Mouse (Mus musculus) kidney, embryonic 16.5 days (tissue): ENCODE data around the gene Lhpp. TPM values are rescaled to one million over a fixed set of nuclear protein-coding genes. Genes with fewer than 3 reads are reported as not detected.

Source experiments
- ATAC-seq: fragments of 200-750 bp; cut with Nextera tagmentation; 2 replicates; pipeline ENCODE4 v1.8.0; 2017; ENCODE audit warnings: moderate TSS enrichment; ENCODE audit not compliant: low FRiP score, low TSS enrichment
- H3K27ac ChIP-seq: fragments of 300-500 bp; sonication (generic); 2 replicates; pipeline ENCODE4 v1.5.1; 2014; ENCODE audit warnings: low read length
- H3K27me3 ChIP-seq: fragments of 300-500 bp; sonication (generic); 2 replicates; pipeline ENCODE4 v1.6.1; 2014; ENCODE audit warnings: low read length, control low read depth, mixed read lengths; ENCODE audit not compliant: insufficient read depth
- H3K36me3 ChIP-seq: fragments of 300-500 bp; sonication (generic); 2 replicates; pipeline ENCODE4 v1.6.1; 2014; ENCODE audit warnings: low read length, control low read depth, mixed read lengths; ENCODE audit not compliant: insufficient read depth
- H3K4me1 ChIP-seq: fragments of 300-500 bp; sonication (generic); 2 replicates; pipeline ENCODE4 v1.6.1; 2014; ENCODE audit warnings: low read length, control low read depth, mixed read lengths; ENCODE audit not compliant: insufficient read depth
- H3K4me2 ChIP-seq: fragments of 300-500 bp; sonication (generic); replicated peaks from 2 replicates; pipeline ENCODE4 v1.6.1; 2014; ENCODE audit warnings: low read depth, low read length
- H3K4me3 ChIP-seq: fragments of 300-500 bp; sonication (generic); 2 replicates; pipeline ENCODE4 v1.5.1; 2014; ENCODE audit warnings: mild to moderate bottlenecking, low read length
- H3K9ac ChIP-seq: fragments of 300-500 bp; sonication (generic); replicated peaks from 2 replicates; pipeline ENCODE4 v1.6.1; 2014; ENCODE audit warnings: low read length
- H3K9me3 ChIP-seq: fragments of 300-500 bp; sonication (generic); 2 replicates; pipeline ENCODE4 v1.6.1; 2016; ENCODE audit warnings: low read length, control low read depth
- WGBS: fragments of 180-500 bp; shearing (Covaris S2); extraction: QIAGEN DNeasy Blood & Tissue Kit; methylation state at CpG from one replicate; pipeline ENCODE4 v1.1.7; 2014; 5-methylcytosine and 5-hydroxymethylcytosine counted together
- polyA plus RNA-seq: library from polyadenylated mRNA; unstranded; fragments of >200 nt; fragmentation: Nextera tagmentation; extraction: Ambion mirVana; gene quantifications from 2 replicates; pipeline ENCODE4 v1.2.1, GENCODE M21; 2015

Gene Lhpp
- polyA plus RNA-seq = 23.1 and 24.3 TPM in 2 replicates

GRCm38 (mm10) chr7:132610468-132611318 is at the start of gene Lhpp:
Gene Lhpp, plus strand, starts transcription at chr7:132610638.
- Histone ChIP-seq H3K27ac (no peak within 1 kb of the TSS), H3K27me3 (0 out of 2 replicates have a peak, but pooled peaks cover 5% of the 10 kb centered on the region), H3K36me3 (no peaks in the 10 kb centered on the region), H3K4me2 (peak within 1 kb of the TSS; percentile 70), H3K4me1 (peaks cover 12% of the 10 kb centered on the region), H3K4me3 (peak within 1 kb of the TSS; percentile 67), H3K9me3 (no peaks in the 10 kb centered on the region), H3K9ac (peak within 1 kb of the TSS; percentile 73)
- WGBS = 7% methylated on average over 44 of the region's 44 CpGs
- peak; percentile 87 for ATAC-seq

- no peaks in the 10 kb centered on the region for H3K4me1 ChIP-seq
- no peak for ATAC-seq
- H3K9me3 ChIP-seq = no peaks in the 10 kb centered on the region
- H3K27ac ChIP-seq = no peak overlapping the region
- H3K4me2 ChIP-seq = no peak overlapping the region
- WGBS = 46% methylated on average over 1 of the region's 1 CpGs
- no peaks in the 10 kb centered on the region for H3K27me3 ChIP-seq
- peaks cover 58% of the 10 kb centered on the region for H3K36me3 ChIP-seq
- no peak overlapping the region for H3K9ac ChIP-seq
- no peak overlapping the region for H3K4me3 ChIP-seq
Observed at GRCm38 (mm10) chr7:132565831-132566230, 44.6 kb upstream of the Lhpp start.

GRCm38 (mm10) chr7:132568817-132569216 is 41.6 kb upstream of the Lhpp start:
- H3K4me2 ChIP-seq = no peak overlapping the region
- H3K27me3 ChIP-seq = no peaks in the 10 kb centered on the region
- no peak overlapping the region for H3K9ac ChIP-seq
- WGBS = 95% methylated on average over 6 of the region's 6 CpGs
- H3K9me3 ChIP-seq = no peaks in the 10 kb centered on the region
- H3K4me3 ChIP-seq = no peak overlapping the region
- H3K27ac ChIP-seq = no peak overlapping the region
- peaks cover 23% of the 10 kb centered on the region for H3K4me1 ChIP-seq
- H3K36me3 ChIP-seq = peaks cover 35% of the 10 kb centered on the region; the same call in 1 of the 2 replicates
- ATAC-seq = no peak

- Histone ChIP-seq H3K9ac (no peak overlapping the region), H3K36me3 (peaks cover 25% of the 10 kb centered on the region; the same call in 1 of the 2 replicates), H3K27me3 (no peaks in the 10 kb centered on the region), H3K27ac (no peak overlapping the region), H3K4me1 (peaks cover 31% of the 10 kb centered on the region), H3K9me3 (no peaks in the 10 kb centered on the region), H3K4me3 (no peak overlapping the region), H3K4me2 (no peak overlapping the region)
- 86% methylated on average over 5 of the region's 5 CpGs for WGBS
- no peak for ATAC-seq
Observed at GRCm38 (mm10) chr7:132570071-132570470, 40.4 kb upstream of the Lhpp start.

GRCm38 (mm10) chr7:132571481-132571880 is 39.0 kb upstream of the Lhpp start:
- 71% methylated on average over 8 of the region's 8 CpGs for WGBS
- no peak overlapping the region for H3K4me2 ChIP-seq
- peaks cover 22% of the 10 kb centered on the region; the same call in 1 of the 2 replicates for H3K36me3 ChIP-seq
- H3K9ac ChIP-seq = no peak overlapping the region
- no peaks in the 10 kb centered on the region for H3K27me3 ChIP-seq
- H3K4me3 ChIP-seq = no peak overlapping the region
- H3K27ac ChIP-seq = 0 out of 2 replicates have a peak overlapping the region, but pooled peaks have one; percentile 32
- no peak for ATAC-seq
- H3K4me1 ChIP-seq = peaks cover 35% of the 10 kb centered on the region
- H3K9me3 ChIP-seq = no peaks in the 10 kb centered on the region

- peaks cover 16% of the 10 kb centered on the region; the same call in 1 of the 2 replicates for H3K36me3 ChIP-seq
- WGBS = 79% methylated on average over 3 of the region's 3 CpGs
- H3K9ac ChIP-seq = no peak overlapping the region
- peaks cover 37% of the 10 kb centered on the region for H3K4me1 ChIP-seq
- H3K4me3 ChIP-seq = no peak overlapping the region
- 0 out of 2 replicates have a peak, but pooled peaks cover 3% of the 10 kb centered on the region for H3K27me3 ChIP-seq
- no peak overlapping the region for H3K27ac ChIP-seq
- H3K9me3 ChIP-seq = no peaks in the 10 kb centered on the region
- H3K4me2 ChIP-seq = no peak overlapping the region
- no peak for ATAC-seq
Observed at GRCm38 (mm10) chr7:132572738-132573137, 37.7 kb upstream of the Lhpp start.

GRCm38 (mm10) chr7:132573205-132573604 is 37.2 kb upstream of the Lhpp start:
- Histone ChIP-seq H3K27ac (no peak overlapping the region; the same call in 1 of the 2 replicates), H3K9ac (no peak overlapping the region; the same call in 1 of the 2 replicates), H3K4me3 (no peak overlapping the region), H3K4me1 (peaks cover 37% of the 10 kb centered on the region), H3K9me3 (no peaks in the 10 kb centered on the region), H3K4me2 (no peak overlapping the region), H3K27me3 (0 out of 2 replicates have a peak, but pooled peaks cover 3% of the 10 kb centered on the region), H3K36me3 (peaks cover 11% of the 10 kb centered on the region; the same call in 1 of the 2 replicates)
- ATAC-seq = no peak
- WGBS = 58% methylated on average over 6 of the region's 6 CpGs

GRCm38 (mm10) chr7:132574646-132575045 is 35.8 kb upstream of the Lhpp start:
- ATAC-seq = no peak
- peaks cover 37% of the 10 kb centered on the region for H3K4me1 ChIP-seq

GRCm38 (mm10) chr7:132575623-132576022 is 34.8 kb upstream of the Lhpp start:
- Histone ChIP-seq H3K4me2 (peak overlapping the region; percentile 77), H3K4me3 (peak overlapping the region; percentile 82), H3K27ac (peak overlapping the region; percentile 95), H3K4me1 (peaks cover 37% of the 10 kb centered on the region), H3K9me3 (no peaks in the 10 kb centered on the region), H3K27me3 (peaks cover 3% of the 10 kb centered on the region; the same call in 1 of the 2 replicates), H3K36me3 (no peaks in the 10 kb centered on the region), H3K9ac (peak overlapping the region; percentile 90)
- peak; percentile 92 for ATAC-seq
- 0% methylated on average over 13 of the region's 13 CpGs for WGBS

More at GRCm38 (mm10) chr7:132574646-132575045, 35.8 kb upstream of the Lhpp start:
- Histone ChIP-seq H3K9me3 (no peaks in the 10 kb centered on the region), H3K27me3 (peaks cover 3% of the 10 kb centered on the region; the same call in 1 of the 2 replicates), H3K9ac (no peak overlapping the region), H3K27ac (no peak overlapping the region), H3K36me3 (0 out of 2 replicates have a peak, but pooled peaks cover under 1% of the 10 kb centered on the region), H3K4me3 (no peak overlapping the region), H3K4me2 (no peak overlapping the region)
- 81% methylated on average over 5 of the region's 5 CpGs for WGBS
